Mouse (Mus musculus) forebrain, embryonic 14.5 days (tissue): ENCODE data around the gene Tbxas1. TPM values are rescaled to one million over a fixed set of nuclear protein-coding genes. Genes with fewer than 3 reads are reported as not detected.

Experiments used
- ATAC-seq: fragments of 200-750 bp; cut with Nextera tagmentation; 2 replicates; pipeline ENCODE4 v1.8.0; 2017; ENCODE audit warnings: mild to moderate bottlenecking, moderate library complexity
- DNase-seq: peaks from one replicate; pipeline ENCODE4 v3.0.0-alpha.2; 2015; ENCODE audit warnings: low spot score
- H3K27ac ChIP-seq: fragments of 300-500 bp; sonication (generic); 2 replicates; pipeline ENCODE4 v1.5.1; 2014; ENCODE audit warnings: low read depth, mild to moderate bottlenecking, control low read depth, low read length, moderate library complexity
- H3K27me3 ChIP-seq: fragments of 300-500 bp; sonication (generic); replicated peaks from 2 replicates; pipeline ENCODE4 v1.6.1; 2014; ENCODE audit warnings: low read length, control low read depth, mixed read lengths; ENCODE audit not compliant: control insufficient read depth, insufficient read depth
- H3K36me3 ChIP-seq: fragments of 300-500 bp; sonication (generic); 2 replicates; pipeline ENCODE4 v1.6.1; 2014; ENCODE audit warnings: low read length, control low read depth; ENCODE audit not compliant: control insufficient read depth, insufficient read depth
- H3K4me1 ChIP-seq: fragments of 300-500 bp; sonication (generic); 2 replicates; pipeline ENCODE4 v1.6.1; 2014; ENCODE audit warnings: antibody characterized with exemption, low read length, control low read depth; ENCODE audit not compliant: control insufficient read depth, insufficient read depth
- H3K4me2 ChIP-seq: fragments of 300-500 bp; sonication (generic); 2 replicates; pipeline ENCODE4 v1.6.1; 2014; ENCODE audit warnings: mild to moderate bottlenecking, control low read depth, low read length
- H3K4me3 ChIP-seq: fragments of 300-500 bp; sonication (generic); 2 replicates; pipeline ENCODE4 v1.5.1; 2014; ENCODE audit warnings: low read depth, low read length, control low read depth
- H3K9ac ChIP-seq: fragments of 300-500 bp; sonication (generic); 2 replicates; pipeline ENCODE4 v1.6.1; 2014; ENCODE audit warnings: mild to moderate bottlenecking, low read length, control low read depth, moderate library complexity
- H3K9me3 ChIP-seq: fragments of 300-500 bp; sonication (generic); replicated peaks from 2 replicates; pipeline ENCODE4 v1.6.1; 2016; ENCODE audit warnings: low read length, control low read depth, mixed read lengths; ENCODE audit not compliant: control insufficient read depth
- WGBS: fragments of 180-500 bp; shearing (Covaris S2); extraction: QIAGEN DNeasy Blood & Tissue Kit; methylation state at CpG from one replicate; pipeline ENCODE4 v1.1.7; 2014; 5-methylcytosine and 5-hydroxymethylcytosine counted together
- polyA plus RNA-seq: library from polyadenylated mRNA; unstranded; fragments of >200 nt; fragmentation: Nextera tagmentation; extraction: Ambion mirVana; gene quantifications from 2 replicates; pipeline ENCODE4 v1.2.1, GENCODE M21; 2014

Tbxas1 gene
- polyA plus RNA-seq, 1 experiment from 2014 or later = 1.2 TPM

DNA sequence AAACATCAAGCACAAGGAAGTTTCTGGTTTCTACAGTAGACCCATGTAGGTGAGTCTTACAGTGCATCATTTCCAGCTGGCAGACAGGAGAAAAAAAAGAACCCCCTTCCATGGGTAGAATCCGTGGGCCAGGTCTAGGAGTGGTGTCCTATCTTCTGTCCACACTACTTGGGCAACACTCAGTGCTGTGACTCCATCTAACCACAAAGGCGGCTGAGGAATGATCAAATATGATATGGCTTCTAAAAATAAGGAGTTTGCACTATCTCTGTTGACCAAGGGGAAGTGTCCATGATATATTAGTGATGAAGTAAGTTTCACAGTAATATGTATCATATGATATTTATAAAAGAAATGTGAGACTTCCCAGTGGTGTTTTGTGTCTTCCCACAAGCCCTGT lies 16.8 kb downstream of the Tbxas1 start:
- Histone ChIP-seq H3K27me3 (no peaks in the 10 kb centered on the region), H3K4me2 (no peak overlapping the region), H3K9ac (no peak overlapping the region), H3K9me3 (no peaks in the 10 kb centered on the region), H3K4me3 (no peak overlapping the region), H3K4me1 (no peaks in the 10 kb centered on the region), H3K36me3 (no peaks in the 10 kb centered on the region), H3K27ac (no peak overlapping the region)
- DNase-seq = no peak
- no peak for ATAC-seq
- 81% methylated on average over 2 of the region's 2 CpGs for WGBS

DNA sequence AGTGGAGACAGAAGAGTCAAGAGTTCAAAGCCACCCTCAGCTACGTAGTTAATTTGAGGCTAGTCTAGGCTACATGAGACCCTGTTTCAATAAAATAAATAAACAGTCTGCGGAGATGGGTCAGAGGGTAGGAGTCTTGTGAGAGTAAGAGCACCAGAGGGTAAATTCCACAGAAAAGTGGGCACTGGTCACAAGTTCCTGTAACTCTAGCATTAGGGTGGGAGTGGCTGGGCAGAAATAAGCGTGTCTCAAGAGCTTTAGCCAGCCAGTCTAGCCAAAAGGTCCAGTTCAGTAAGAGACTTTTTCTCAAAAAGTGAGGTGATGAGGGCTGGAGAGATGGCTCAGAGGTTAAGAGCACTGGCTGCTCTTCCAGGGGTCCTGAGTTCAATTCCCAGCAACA lies 18.4 kb downstream of the Tbxas1 start:
- Histone ChIP-seq H3K9ac (no peak overlapping the region), H3K4me3 (no peak overlapping the region), H3K27ac (no peak overlapping the region), H3K9me3 (no peaks in the 10 kb centered on the region), H3K27me3 (no peaks in the 10 kb centered on the region), H3K36me3 (no peaks in the 10 kb centered on the region), H3K4me1 (no peaks in the 10 kb centered on the region), H3K4me2 (no peak overlapping the region)
- ATAC-seq (no peak), DNase-seq (no peak)
- WGBS = 89% methylated on average over 3 of the region's 3 CpGs

DNA sequence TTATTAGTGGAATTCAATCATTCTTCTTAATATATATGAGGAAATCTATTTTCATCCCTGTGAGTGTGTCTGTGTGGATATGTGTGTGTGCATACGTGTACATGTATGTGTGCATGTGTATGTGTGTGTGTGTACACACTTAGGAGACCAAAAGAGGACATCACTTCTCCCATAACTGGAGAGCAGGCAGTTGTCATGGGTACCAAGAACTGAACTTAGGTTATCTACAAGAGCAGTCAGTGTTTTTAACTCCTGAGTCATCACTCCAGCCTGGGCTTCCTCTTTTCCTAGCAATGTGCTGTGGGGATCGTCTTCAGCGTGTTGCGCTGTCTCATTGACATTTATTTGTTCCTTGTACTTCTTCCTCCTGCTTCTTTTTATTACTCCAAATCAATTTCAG lies 24.9 kb downstream of the Tbxas1 start:
- no peaks in the 10 kb centered on the region for H3K36me3 ChIP-seq
- WGBS = 95% methylated on average over 4 of the region's 4 CpGs

DNA sequence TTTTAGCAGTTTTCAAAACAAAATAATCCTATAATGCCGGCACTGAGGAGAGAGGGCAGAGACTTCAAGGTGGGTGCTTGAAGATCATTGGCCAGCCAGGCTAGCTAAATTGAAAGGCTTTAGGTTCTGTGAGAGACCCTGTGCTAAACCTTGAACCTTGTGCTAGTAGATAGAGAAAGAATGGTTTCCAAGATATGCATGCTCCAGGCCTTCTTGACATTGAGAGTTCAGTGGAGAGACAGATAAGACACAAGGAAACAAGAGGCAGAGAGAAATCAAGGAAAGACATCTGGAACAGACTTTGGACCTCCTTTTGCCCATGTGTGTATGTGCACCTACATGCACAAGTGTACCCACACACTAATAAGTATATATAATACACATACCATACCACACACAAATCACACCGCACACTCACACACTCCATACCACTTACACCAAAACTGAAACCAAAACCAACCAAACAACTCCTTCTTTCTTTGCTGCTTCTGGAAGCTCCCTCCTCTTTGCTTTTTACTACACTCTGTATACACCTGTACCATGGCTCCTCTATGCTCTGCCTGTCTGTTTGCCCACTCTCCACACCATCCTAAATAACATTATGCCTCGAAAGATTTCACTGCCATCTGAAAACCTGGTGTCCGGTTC lies 25.4 kb downstream of the Tbxas1 start:
- no peak overlapping the region for H3K4me2 ChIP-seq
- H3K4me1 ChIP-seq = no peaks in the 10 kb centered on the region
- 94% methylated on average over 4 of the region's 4 CpGs for WGBS
- H3K9ac ChIP-seq = no peak overlapping the region
- ATAC-seq (no peak), DNase-seq (no peak)
- no peak overlapping the region for H3K27ac ChIP-seq
- no peaks in the 10 kb centered on the region for H3K27me3 ChIP-seq
- no peaks in the 10 kb centered on the region for H3K9me3 ChIP-seq
- H3K4me3 ChIP-seq = no peak overlapping the region
- H3K36me3 ChIP-seq = no peaks in the 10 kb centered on the region

More for the DNA sequence above, 24.9 kb downstream of the Tbxas1 start:
- Histone ChIP-seq H3K27ac (no peak overlapping the region), H3K9me3 (no peaks in the 10 kb centered on the region), H3K9ac (no peak overlapping the region), H3K4me2 (no peak overlapping the region), H3K27me3 (no peaks in the 10 kb centered on the region), H3K4me1 (no peaks in the 10 kb centered on the region), H3K4me3 (no peak overlapping the region)
- ATAC-seq (no peak), DNase-seq (no peak)

DNA sequence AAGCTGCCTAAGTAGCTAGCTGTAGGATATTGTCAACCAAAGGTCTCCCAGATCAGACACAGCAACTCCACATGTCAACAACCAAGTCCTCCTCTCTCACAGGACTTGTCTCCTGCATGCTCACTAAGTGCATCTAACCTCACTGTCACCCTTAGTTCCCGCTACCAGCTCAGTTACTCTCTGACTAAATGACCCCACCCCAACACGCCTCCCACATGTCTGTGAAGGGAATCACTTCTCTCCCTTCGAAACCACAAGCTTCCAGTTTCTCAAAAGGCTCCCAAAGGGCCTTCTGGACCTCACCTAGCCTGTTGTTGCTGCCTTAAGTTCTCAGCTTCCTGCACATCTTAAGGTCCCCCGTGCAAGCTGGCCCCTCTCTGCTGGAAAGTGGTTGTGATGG lies 25.9 kb downstream of the Tbxas1 start:
- Histone ChIP-seq H3K9me3 (no peaks in the 10 kb centered on the region), H3K9ac (no peak overlapping the region), H3K4me2 (no peak overlapping the region), H3K27ac (no peak overlapping the region), H3K27me3 (no peaks in the 10 kb centered on the region), H3K36me3 (no peaks in the 10 kb centered on the region), H3K4me3 (no peak overlapping the region), H3K4me1 (no peaks in the 10 kb centered on the region)
- WGBS = 90% methylated on average over 4 of the region's 4 CpGs
- DNase-seq (no peak), ATAC-seq (no peak)

DNA sequence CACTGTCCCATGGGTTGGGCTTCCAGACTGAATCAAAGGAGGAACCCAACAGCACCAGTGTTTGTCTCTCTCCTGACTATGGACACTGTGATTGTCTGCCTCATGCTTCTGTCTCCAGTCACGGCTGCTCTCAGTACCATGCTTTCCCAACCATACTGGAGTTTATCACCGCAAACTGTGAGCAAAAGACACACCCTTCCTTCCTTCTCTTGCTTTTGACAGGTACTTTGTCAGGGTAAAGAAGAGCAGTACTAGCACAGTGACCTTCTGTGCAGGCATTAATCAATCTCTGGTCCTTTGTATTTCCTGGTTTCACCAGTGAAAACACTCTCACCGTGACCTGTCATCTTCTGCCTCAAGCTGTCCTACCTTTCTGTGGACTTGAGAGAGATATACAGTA lies 26.4 kb downstream of the Tbxas1 start:
- no peak overlapping the region for H3K9ac ChIP-seq
- no peak overlapping the region for H3K27ac ChIP-seq
- H3K9me3 ChIP-seq = no peaks in the 10 kb centered on the region
- H3K4me2 ChIP-seq = no peak overlapping the region
- WGBS = 89% methylated on average over 3 of the region's 3 CpGs
- H3K4me3 ChIP-seq = no peak overlapping the region
- DNase-seq (no peak), ATAC-seq (no peak)
- no peaks in the 10 kb centered on the region for H3K36me3 ChIP-seq
- H3K4me1 ChIP-seq = no peaks in the 10 kb centered on the region
- H3K27me3 ChIP-seq = no peaks in the 10 kb centered on the region

DNA sequence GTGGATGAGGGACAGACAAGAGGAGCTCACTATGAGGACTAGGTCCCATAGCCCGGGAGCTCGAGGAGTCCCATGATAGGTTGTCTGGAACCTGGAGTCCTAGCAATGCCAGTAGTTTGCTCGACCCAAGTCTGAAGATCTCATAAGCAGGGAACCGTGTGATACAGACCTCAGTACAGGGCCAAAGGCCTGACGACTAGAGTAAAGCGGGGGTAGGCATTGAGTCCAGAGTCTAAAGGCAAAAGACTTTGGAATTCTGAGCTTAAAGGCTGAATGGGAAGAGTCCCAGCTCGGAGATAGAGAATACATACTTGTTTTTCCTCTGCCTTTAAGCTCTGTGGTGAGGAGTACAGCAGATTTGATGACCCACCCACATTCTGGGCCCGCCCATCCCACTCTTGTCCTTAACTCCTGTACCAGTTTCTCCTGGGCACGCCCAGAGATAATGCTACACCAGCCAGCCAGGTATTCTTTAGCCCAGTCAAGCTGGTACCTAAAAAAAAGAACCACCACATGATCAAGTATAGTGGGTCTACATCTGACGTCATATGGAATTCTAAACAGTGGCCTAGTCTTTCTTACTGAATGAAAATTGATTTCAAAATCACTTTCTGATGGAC lies 27.7 kb downstream of the Tbxas1 start:
- Histone ChIP-seq H3K4me2 (no peak overlapping the region), H3K4me1 (no peaks in the 10 kb centered on the region), H3K36me3 (no peaks in the 10 kb centered on the region), H3K27me3 (no peaks in the 10 kb centered on the region), H3K4me3 (no peak overlapping the region), H3K9me3 (no peaks in the 10 kb centered on the region), H3K27ac (no peak overlapping the region), H3K9ac (no peak overlapping the region)
- ATAC-seq = no peak
- no peak for DNase-seq
- WGBS = 88% methylated on average over 10 of the region's 10 CpGs

DNA sequence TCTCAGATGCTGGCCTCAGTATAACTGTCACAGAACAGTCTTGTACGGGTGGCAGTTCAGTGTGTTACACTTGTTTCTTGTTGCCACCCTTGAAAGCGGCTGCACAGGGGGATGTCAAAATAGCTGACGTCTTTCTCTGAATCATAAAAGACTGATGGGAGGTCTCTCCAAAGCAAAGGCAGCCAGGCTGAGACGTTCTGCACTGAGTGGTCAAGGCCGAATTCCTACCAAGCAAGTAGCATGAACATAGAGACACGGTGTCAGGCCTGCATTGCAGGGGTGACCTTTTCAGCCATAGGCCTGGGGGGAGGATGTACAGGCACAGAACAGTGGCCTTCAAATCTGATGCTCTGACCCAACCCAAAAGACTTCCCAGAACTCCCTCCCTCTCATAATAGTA lies 30.8 kb downstream of the Tbxas1 start:
- H3K4me3 ChIP-seq = no peak overlapping the region
- DNase-seq (no peak), ATAC-seq (no peak)
- 79% methylated on average over 6 of the region's 6 CpGs for WGBS
- no peak overlapping the region for H3K27ac ChIP-seq
- H3K4me1 ChIP-seq = no peaks in the 10 kb centered on the region
- H3K9ac ChIP-seq = no peak overlapping the region
- H3K27me3 ChIP-seq = no peaks in the 10 kb centered on the region
- no peaks in the 10 kb centered on the region for H3K9me3 ChIP-seq
- H3K36me3 ChIP-seq = no peaks in the 10 kb centered on the region
- no peak overlapping the region for H3K4me2 ChIP-seq

DNA sequence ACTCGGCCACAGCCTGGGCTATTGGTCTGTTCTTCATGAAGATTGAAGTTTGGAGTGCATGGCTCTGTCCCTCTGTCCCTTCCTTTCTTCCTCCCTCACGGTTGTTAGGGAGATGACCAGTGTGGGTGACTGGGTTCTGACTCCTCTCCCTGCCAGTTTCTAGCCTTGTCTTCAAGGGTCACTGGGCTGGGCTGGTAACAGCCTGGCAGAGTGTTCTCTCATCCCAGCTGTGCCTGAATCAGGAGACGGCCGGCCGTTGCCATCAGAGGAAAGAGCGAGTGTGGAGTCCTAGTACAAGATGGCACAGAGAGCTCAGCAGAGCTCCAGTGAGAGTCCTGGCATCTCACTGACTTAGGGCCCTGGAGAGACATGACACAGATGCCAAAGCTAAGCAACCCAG lies 33.2 kb downstream of the Tbxas1 start:
- no peak for ATAC-seq
- WGBS = 87% methylated on average over 6 of the region's 6 CpGs
- no peaks in the 10 kb centered on the region for H3K9me3 ChIP-seq
- no peaks in the 10 kb centered on the region for H3K4me1 ChIP-seq
- H3K4me2 ChIP-seq = no peak overlapping the region
- H3K27me3 ChIP-seq = no peaks in the 10 kb centered on the region
- H3K9ac ChIP-seq = no peak overlapping the region
- DNase-seq = no peak
- no peak overlapping the region for H3K27ac ChIP-seq
- no peak overlapping the region for H3K4me3 ChIP-seq
- no peaks in the 10 kb centered on the region for H3K36me3 ChIP-seq
